Comparison of ENCODE assay signal across 8 mouse cellular contexts in genomic region chr6:88065116-88065515, GRCm38 (mm10). TPM values are rescaled to one million over a fixed set of nuclear protein-coding genes. Genes with fewer than 3 reads are reported as not detected.
DNase-seq lines count a peak whose midpoint lies in the region; ATAC-seq lines count a peak whose summit lies in the region.

No protein-coding gene starts in this region.

- H3K27ac ChIP-seq in brown adipose tissue, adult 24 weeks (replicated peaks; ENCODE audit: low read depth, low read length) = peak overlapping the region; percentile 64
- H3K27ac ChIP-seq in lung, embryonic 15.5 days = peak overlapping the region; percentile 85
- no peak overlapping the region for H3K27ac ChIP-seq in hindbrain, embryonic 12.5 days

- no peak overlapping the region for H3K9ac ChIP-seq in lung, embryonic 15.5 days
- no peak overlapping the region for H3K9ac ChIP-seq in hindbrain, embryonic 12.5 days

- peaks cover 9% of the 10 kb centered on the region for H3K4me1 ChIP-seq in brown adipose tissue, adult 24 weeks (ENCODE audit: control insufficient read depth, insufficient read depth, insufficient read length, low read length)
- no peaks in the 10 kb centered on the region for H3K4me1 ChIP-seq in lung, embryonic 15.5 days
- 0 out of 2 replicates have a peak, but pooled peaks cover 2% of the 10 kb centered on the region for H3K4me1 ChIP-seq in hindbrain, embryonic 12.5 days

- H3K4me2 ChIP-seq in lung, embryonic 15.5 days = no peak overlapping the region
- no peak overlapping the region for H3K4me2 ChIP-seq in hindbrain, embryonic 12.5 days (replicated peaks)

- no peaks in the 10 kb centered on the region for H3K27me3 ChIP-seq in lung, embryonic 15.5 days
- H3K27me3 ChIP-seq in hindbrain, embryonic 12.5 days = peaks cover 4% of the 10 kb centered on the region; the same call in 1 of the 2 replicates

- ATAC-seq in lung, embryonic 15.5 days (ENCODE audit: borderline replicate concordance, extremely low read depth, low FRiP score, low TSS enrichment) = no peak
- no peak for ATAC-seq in hindbrain, embryonic 12.5 days (ENCODE audit: low FRiP score)

- H3K9me3 ChIP-seq in lung, embryonic 15.5 days = no peaks in the 10 kb centered on the region
- H3K9me3 ChIP-seq in hindbrain, embryonic 12.5 days (replicated peaks) = no peaks in the 10 kb centered on the region

- peak; percentile 36 for DNase-seq in ovary, postnatal 36 days (ENCODE audit: low spot score)
- DNase-seq in ovary, adult 18-20 months (ENCODE audit: low spot score) = no peak
- DNase-seq in heart, postnatal 4 days = peak; percentile 69
- no peak for DNase-seq in urinary bladder, postnatal 25 days (ENCODE audit: low spot score)
- no peak for DNase-seq in urinary bladder, adult 18-20 months (ENCODE audit: low spot score in 2 of 2)

- H3K4me3 ChIP-seq in brown adipose tissue, adult 24 weeks (ENCODE audit: insufficient read depth, low read depth, low read length) = no peak overlapping the region
- no peak overlapping the region for H3K4me3 ChIP-seq in lung, embryonic 15.5 days
- H3K4me3 ChIP-seq in hindbrain, embryonic 12.5 days = no peak overlapping the region

- 34% methylated on average over 4 of the region's 4 CpGs for WGBS in lung, embryonic 15.5 days
- 71% methylated on average over 4 of the region's 4 CpGs for WGBS in hindbrain, embryonic 12.5 days

- no peaks in the 10 kb centered on the region for H3K36me3 ChIP-seq in lung, embryonic 15.5 days
- no peaks in the 10 kb centered on the region for H3K36me3 ChIP-seq in hindbrain, embryonic 12.5 days

RNA-seq across cellular contexts. Expression of gene Rpn1, which starts 19.2 kb away (rescaled TPM):
- 42.2 and 50.8 TPM in 2 replicates for polyA plus RNA-seq in brown adipose tissue, adult 24 weeks (2012; ENCODE audit: insufficient read depth, insufficient read length, missing spikeins)
- total RNA-seq in heart, postnatal 4 days (2021) = 100 to 1,000 TPM; 128 to 130 TPM
- 436 and 444 TPM in 2 replicates for polyA plus RNA-seq in lung, embryonic 15.5 days (2015; fragmentation: Nextera tagmentation; extraction: Ambion mirVana)
- polyA plus RNA-seq in hindbrain, embryonic 12.5 days (2016; fragmentation: Nextera tagmentation; extraction: Ambion mirVana) = 278 and 284 TPM in 2 replicates

RNA-seq across cellular contexts. Expression of gene Rab7, which starts 20.0 kb away (rescaled TPM):
- 202 and 234 TPM in 2 replicates for polyA plus RNA-seq in brown adipose tissue, adult 24 weeks (2012; ENCODE audit: insufficient read depth, insufficient read length, missing spikeins)
- total RNA-seq in heart, postnatal 4 days (2021) = 100 to 1,000 TPM; 246 to 271 TPM
- 197 and 206 TPM in 2 replicates for polyA plus RNA-seq in lung, embryonic 15.5 days (2015; fragmentation: Nextera tagmentation; extraction: Ambion mirVana)
- 218 and 236 TPM in 2 replicates for polyA plus RNA-seq in hindbrain, embryonic 12.5 days (2016; fragmentation: Nextera tagmentation; extraction: Ambion mirVana)

Comparison
In these comparisons a context has a peak if more than half of its experiments do, and no peak if none do; other contexts are left out.
1. DNase-seq: peak in ovary, postnatal 36 days (single experiment) and heart, postnatal 4 days (single experiment); none in ovary, adult 18-20 months (single experiment), urinary bladder, postnatal 25 days (single experiment) and urinary bladder, adult 18-20 months (0 of 2).